Mouse (Mus musculus) midbrain, embryonic 16.5 days (tissue): ENCODE measurements around the gene Gm5800. TPM values are rescaled to one million over a fixed set of nuclear protein-coding genes. Genes with fewer than 3 reads are reported as not detected.
A peak's percentile ranks its signal among the peaks of the same experiment; 100 is the strongest.
"Not testable (repeated sequence)": the region's sequence is repeated elsewhere in the genome, so short reads cannot be mapped to it uniquely, and the experiment has no call there.

Experiments
- ATAC-seq: fragments of 200-750 bp; cut with Nextera tagmentation; 2 replicates; pipeline ENCODE4 v1.8.0; 2017; ENCODE audit warnings: moderate TSS enrichment
- H3K27ac ChIP-seq: fragments of 300-500 bp; sonication (generic); 2 replicates; pipeline ENCODE4 v1.5.1; 2014; ENCODE audit warnings: mild to moderate bottlenecking, low read length, mixed read lengths
- H3K27me3 ChIP-seq: fragments of 300-500 bp; sonication (generic); 2 replicates; pipeline ENCODE4 v1.6.1; 2014; ENCODE audit warnings: low read depth, low read length, mixed read lengths; ENCODE audit not compliant: control insufficient read depth, insufficient read depth
- H3K36me3 ChIP-seq: fragments of 300-500 bp; sonication (generic); 2 replicates; pipeline ENCODE4 v1.6.1; 2014; ENCODE audit warnings: mild to moderate bottlenecking, low read length, moderate library complexity, mixed read lengths; ENCODE audit not compliant: control insufficient read depth, insufficient read depth
- H3K4me1 ChIP-seq: fragments of 300-500 bp; sonication (generic); 2 replicates; pipeline ENCODE4 v1.6.1; 2014; ENCODE audit warnings: mild to moderate bottlenecking, low read length, mixed read lengths; ENCODE audit not compliant: control insufficient read depth, insufficient read depth
- H3K4me2 ChIP-seq: fragments of 300-500 bp; sonication (generic); 2 replicates; pipeline ENCODE4 v1.6.1; 2014; ENCODE audit warnings: mild to moderate bottlenecking, low read length, mixed read lengths
- H3K4me3 ChIP-seq: fragments of 300-500 bp; sonication (generic); 2 replicates; pipeline ENCODE4 v1.5.1; 2014; ENCODE audit warnings: low read depth, mild to moderate bottlenecking, low read length, moderate library complexity, mixed read lengths
- H3K9ac ChIP-seq: fragments of 300-500 bp; sonication (generic); 2 replicates; pipeline ENCODE4 v1.6.1; 2014; ENCODE audit warnings: low read depth, low read length, mixed read lengths
- H3K9me3 ChIP-seq: fragments of 300-500 bp; sonication (generic); replicated peaks from 2 replicates; pipeline ENCODE4 v1.6.1; 2014; ENCODE audit warnings: mild to moderate bottlenecking, low read length, mixed read lengths; ENCODE audit not compliant: control insufficient read depth, poor library complexity, severe bottlenecking
- WGBS: fragments of 180-500 bp; shearing (Covaris S2); extraction: QIAGEN DNeasy Blood & Tissue Kit; methylation state at CpG from one replicate; pipeline ENCODE4 v1.1.7; 2014; 5-methylcytosine and 5-hydroxymethylcytosine counted together
- polyA plus RNA-seq: library from polyadenylated mRNA; unstranded; fragments of >200 nt; fragmentation: Nextera tagmentation; extraction: Ambion mirVana; gene quantifications from 2 replicates; pipeline ENCODE4 v1.2.1, GENCODE M21; 2015

Gene Gm5800
- polyA plus RNA-seq, result not detected in 2 replicates

- no peaks in the 10 kb centered on the region for H3K4me1 ChIP-seq
- H3K27ac ChIP-seq, result no peak within 1 kb of the TSS
- no peaks in the 10 kb centered on the region for H3K36me3 ChIP-seq
- 62% methylated on average over 1 of the region's 1 CpGs for WGBS
- no peak within 1 kb of the TSS for H3K4me3 ChIP-seq
- no peaks in the 10 kb centered on the region for H3K27me3 ChIP-seq
- no peak within 1 kb of the TSS for H3K9ac ChIP-seq
- ATAC-seq, result no peak
- no peaks in the 10 kb centered on the region for H3K9me3 ChIP-seq
- H3K4me2 ChIP-seq, result no peak within 1 kb of the TSS
Observed at GRCm38 (mm10) chr14:51717083-51717482, at the start of gene Gm5800. Gene Gm5800, minus strand, starts transcription at chr14:51717183.

GRCm38 (mm10) chr14:51755944-51756343, 39.0 kb upstream of the Gm5800 start:
- Histone ChIP-seq H3K4me3 (no peak overlapping the region), H3K9ac (no peak overlapping the region), H3K27me3 (no peaks in the 10 kb centered on the region), H3K36me3 (no peaks in the 10 kb centered on the region), H3K4me1 (no peaks in the 10 kb centered on the region), H3K9me3 (no peaks in the 10 kb centered on the region), H3K4me2 (no peak overlapping the region), H3K27ac (no peak overlapping the region)
- ATAC-seq, result no peak
- WGBS, result 84% methylated on average over 2 of the region's 2 CpGs

- peak; percentile 67; the same call in 1 of the 2 replicates for ATAC-seq
- Histone ChIP-seq H3K27me3 (peaks cover 43% of the 10 kb centered on the region), H3K36me3 (no peaks in the 10 kb centered on the region), H3K4me2 (peak overlapping the region; percentile 75), H3K4me3 (peak overlapping the region; percentile 37), H3K27ac (no peak overlapping the region), H3K9me3 (no peaks in the 10 kb centered on the region), H3K4me1 (peaks cover 11% of the 10 kb centered on the region), H3K9ac (no peak overlapping the region)
- under 1% methylated on average over 41 of the region's 42 CpGs for WGBS
Observed at GRCm38 (mm10) chr14:51740347-51741170, 23.6 kb upstream of the Gm5800 start.

- Histone ChIP-seq H3K9ac (no peak overlapping the region), H3K36me3 (no peaks in the 10 kb centered on the region), H3K9me3 (no peaks in the 10 kb centered on the region), H3K27ac (no peak overlapping the region), H3K4me1 (peaks cover 11% of the 10 kb centered on the region), H3K27me3 (peaks cover 43% of the 10 kb centered on the region), H3K4me2 (peak overlapping the region; percentile 77), H3K4me3 (peak overlapping the region; percentile 38)
- 1% methylated on average over 23 of the region's 24 CpGs for WGBS
- 0 out of 2 replicates have a peak, but pooled peaks have one; percentile 25 for ATAC-seq
Observed at GRCm38 (mm10) chr14:51739150-51739993, 22.4 kb upstream of the Gm5800 start.

GRCm38 (mm10) chr14:51738411-51739149, 21.6 kb upstream of the Gm5800 start:
- no peaks in the 10 kb centered on the region for H3K9me3 ChIP-seq
- H3K27me3 ChIP-seq, result peaks cover 43% of the 10 kb centered on the region
- no peak overlapping the region for H3K27ac ChIP-seq
- H3K9ac ChIP-seq, result no peak overlapping the region
- WGBS, result 3% methylated on average over 29 of the region's 29 CpGs
- peak overlapping the region; percentile 77 for H3K4me2 ChIP-seq
- peak overlapping the region; percentile 38 for H3K4me3 ChIP-seq
- peaks cover 11% of the 10 kb centered on the region for H3K4me1 ChIP-seq
- H3K36me3 ChIP-seq, result no peaks in the 10 kb centered on the region
- ATAC-seq, result peak; percentile 45; the same call in 1 of the 2 replicates

GRCm38 (mm10) chr14:51737967-51738366, 21.0 kb upstream of the Gm5800 start:
- ATAC-seq, result 0 out of 2 replicates have a peak, but pooled peaks have one; percentile 8
- H3K36me3 ChIP-seq, result no peaks in the 10 kb centered on the region
- H3K9me3 ChIP-seq, result no peaks in the 10 kb centered on the region
- peaks cover 11% of the 10 kb centered on the region for H3K4me1 ChIP-seq
- no peak overlapping the region for H3K4me3 ChIP-seq
- H3K27ac ChIP-seq, result no peak overlapping the region
- H3K27me3 ChIP-seq, result peaks cover 43% of the 10 kb centered on the region
- no peak overlapping the region for H3K4me2 ChIP-seq
- WGBS, result 7% methylated on average over 12 of the region's 12 CpGs
- H3K9ac ChIP-seq, result no peak overlapping the region

- not testable (repeated sequence) for H3K4me3 ChIP-seq, ATAC-seq, H3K4me2 ChIP-seq, H3K27ac ChIP-seq, H3K36me3 ChIP-seq, H3K9me3 ChIP-seq, H3K9ac ChIP-seq, H3K27me3 ChIP-seq, H3K4me1 ChIP-seq
- 86% methylated on average over 1 of the region's 2 CpGs for WGBS
Observed at GRCm38 (mm10) chr14:51695368-51695767, 21.6 kb downstream of the Gm5800 start, which contains the start of gene Gm17079. Gene Gm17079, minus strand, starts transcription at chr14:51695468.

GRCm38 (mm10) chr14:51677269-51677668, 39.7 kb downstream of the Gm5800 start:
- Histone ChIP-seq H3K4me2 (no peak overlapping the region), H3K36me3 (no peaks in the 10 kb centered on the region), H3K27me3 (no peaks in the 10 kb centered on the region), H3K9me3 (no peaks in the 10 kb centered on the region), H3K4me3 (no peak overlapping the region), H3K9ac (no peak overlapping the region), H3K4me1 (no peaks in the 10 kb centered on the region), H3K27ac (no peak overlapping the region)
- no peak for ATAC-seq
- WGBS, result 95% methylated on average over 5 of the region's 5 CpGs
